Mouse (Mus musculus) CH12.LX (cell line): ENCODE data around the gene Olfr267. TPM values are rescaled to one million over a fixed set of nuclear protein-coding genes. Genes with fewer than 3 reads are reported as not detected.
A peak's percentile ranks its signal among the peaks of the same experiment; 100 is the strongest.

Source experiments
- DNase-seq: peaks from one replicate; pipeline ENCODE4 v3.0.0-alpha.2; 2013; ENCODE audit errors: extremely low read depth
- H3K27ac ChIP-seq: 2 replicates; pipeline ENCODE4 v1.5.1; 2012; ENCODE audit warnings: low read depth, mild to moderate bottlenecking, control low read depth, moderate library complexity; ENCODE audit not compliant: insufficient read depth
- H3K27me3 ChIP-seq: replicated peaks from 2 replicates; pipeline ENCODE3; 2012; ENCODE audit warnings: inconsistent platforms
- H3K36me3 ChIP-seq, 2 experiments: replicated peaks in 1 of 2; 2 replicates each; pipeline versions ENCODE3 to v1.6.1; 2012; ENCODE audit warnings: inconsistent platforms in 1 of 2, low read length in 1 of 2, mild to moderate bottlenecking in 1 of 2, mixed read lengths in 1 of 2, moderate library complexity in 1 of 2; ENCODE audit not compliant: control insufficient read depth in 1 of 2, insufficient read depth in 1 of 2
- H3K4me1 ChIP-seq, 2 experiments: 2 replicates each; pipeline ENCODE4 v1.6.1; 2012; ENCODE audit warnings: inconsistent platforms in 1 of 2, moderate library complexity in 1 of 2; ENCODE audit not compliant: insufficient read depth in 2 of 2, control insufficient read depth in 1 of 2
- H3K4me2 ChIP-seq: 2 replicates; pipeline ENCODE4 v1.6.1; 2012; ENCODE audit warnings: low read depth, mild to moderate bottlenecking, control low read depth; ENCODE audit not compliant: poor library complexity, insufficient read depth, severe bottlenecking
- H3K4me3 ChIP-seq, 3 experiments: fragments of 150-350 bp in 1 of 3; sonication (generic) in 1 of 3; replicated peaks in 1 of 3; 2 replicates each; pipeline versions ENCODE3 to v1.5.1; 2011 to 2012; ENCODE audit warnings: low read depth in 2 of 3, low read length in 2 of 3, mild to moderate bottlenecking in 2 of 3, moderate library complexity in 2 of 3, control low read depth in 1 of 3, improper control_type of control experiment in 1 of 3, inconsistent platforms in 1 of 3, mixed read lengths in 1 of 3; ENCODE audit not compliant: poor library complexity in 1 of 3
- H3K79me2 ChIP-seq: replicated peaks from 2 replicates; pipeline ENCODE4 v1.6.1; 2012; ENCODE audit warnings: mild to moderate bottlenecking, moderate library complexity; ENCODE audit not compliant: control insufficient read depth, poor library complexity, insufficient read depth, severe bottlenecking; ENCODE audit errors: extremely low read depth
- H3K9ac ChIP-seq: 2 replicates; pipeline ENCODE4 v1.6.1; 2012; ENCODE audit warnings: low read depth, mild to moderate bottlenecking, control low read depth, moderate library complexity; ENCODE audit not compliant: insufficient read depth
- H3K9me3 ChIP-seq: replicated peaks from 2 replicates; pipeline ENCODE3; 2012; ENCODE audit warnings: low read length, inconsistent platforms, mixed read lengths
- CHD2 ChIP-seq: IDR thresholded peaks from 2 replicates; pipeline ENCODE4 v1.6.1; 2011; ENCODE audit warnings: low read length, improper control_type of control experiment
- CTCF ChIP-seq, 2 experiments: IDR thresholded peaks in 1 of 2; conservative IDR thresholded peaks in 1 of 2; 2 replicates each; pipeline ENCODE4 v1.5.1; 2011 to 2012; ENCODE audit warnings: low read depth in 2 of 2, low read length in 2 of 2, improper control_type of control experiment in 1 of 2, inconsistent platforms in 1 of 2, mild to moderate bottlenecking in 1 of 2, moderate library complexity in 1 of 2
- E2F4 ChIP-seq: IDR thresholded peaks from 2 replicates; pipeline ENCODE4 v1.6.1; 2011; ENCODE audit warnings: low read depth, low read length, improper control_type of control experiment; ENCODE audit not compliant: insufficient replicate concordance
- ELF1 ChIP-seq: IDR thresholded peaks from 2 replicates; pipeline ENCODE4 v1.6.1; 2014; ENCODE audit warnings: low read depth, mild to moderate bottlenecking, inconsistent platforms, low read length, improper control_type of control experiment
- EP300 ChIP-seq: IDR thresholded peaks from 2 replicates; pipeline ENCODE4 v1.6.1; 2011; ENCODE audit warnings: low read length, improper control_type of control experiment
- ETS1 ChIP-seq: conservative IDR thresholded peaks from 2 replicates; pipeline ENCODE4 v1.6.1; 2012; ENCODE audit warnings: low read depth, mild to moderate bottlenecking, inconsistent platforms, low read length, improper control_type of control experiment, moderate library complexity
- HCFC1 ChIP-seq: IDR thresholded peaks from 2 replicates; pipeline ENCODE4 v1.6.1; 2012; ENCODE audit warnings: low read depth, mild to moderate bottlenecking, inconsistent platforms, low read length, improper control_type of control experiment
- JUN ChIP-seq: IDR thresholded peaks from 2 replicates; pipeline ENCODE4 v1.6.1; 2011; ENCODE audit warnings: low read depth, mild to moderate bottlenecking, low read length, improper control_type of control experiment, moderate library complexity; ENCODE audit not compliant: insufficient read depth
- KAT2A ChIP-seq: IDR thresholded peaks from 2 replicates; pipeline ENCODE4 v1.6.1; 2012; ENCODE audit warnings: low read length, improper control_type of control experiment, inconsistent platforms; ENCODE audit not compliant: insufficient replicate concordance
- MAX ChIP-seq: IDR thresholded peaks from 2 replicates; pipeline ENCODE4 v1.6.1; 2011; ENCODE audit warnings: low read length, improper control_type of control experiment
- NELFE ChIP-seq: IDR thresholded peaks from 2 replicates; pipeline ENCODE4 v1.6.1; 2011; ENCODE audit warnings: low read depth, low read length, improper control_type of control experiment
- NRF1 ChIP-seq: IDR thresholded peaks from 2 replicates; pipeline ENCODE4 v1.6.1; 2014; ENCODE audit warnings: low read depth, mild to moderate bottlenecking, inconsistent platforms, low read length, improper control_type of control experiment, moderate library complexity
- PAX5 ChIP-seq: IDR thresholded peaks from 2 replicates; pipeline ENCODE4 v1.6.1; 2012; ENCODE audit warnings: low read length, inconsistent platforms, mixed read lengths
- RAD21 ChIP-seq: IDR thresholded peaks from 2 replicates; pipeline ENCODE4 v1.6.1; 2011; ENCODE audit warnings: low read depth, mild to moderate bottlenecking, low read length, improper control_type of control experiment, moderate library complexity
- RCOR1 ChIP-seq: conservative IDR thresholded peaks from 2 replicates; pipeline ENCODE4 v1.6.1; 2012; ENCODE audit warnings: low read depth, mild to moderate bottlenecking, inconsistent platforms, low read length, improper control_type of control experiment
- SMC3 ChIP-seq: IDR thresholded peaks from 2 replicates; pipeline ENCODE4 v1.6.1; 2011; ENCODE audit warnings: low read depth, low read length, improper control_type of control experiment
- TCF12 ChIP-seq: IDR thresholded peaks from 2 replicates; pipeline ENCODE4 v1.6.1; 2014; ENCODE audit warnings: low read depth, mild to moderate bottlenecking, inconsistent platforms, low read length, improper control_type of control experiment
- UBTF ChIP-seq: IDR thresholded peaks from 2 replicates; pipeline ENCODE4 v1.6.1; 2012; ENCODE audit warnings: low read depth, mild to moderate bottlenecking, inconsistent platforms, low read length, improper control_type of control experiment, moderate library complexity
- USF1 ChIP-seq: IDR thresholded peaks from 2 replicates; pipeline ENCODE4 v1.6.1; 2014; ENCODE audit warnings: low read depth, mild to moderate bottlenecking, inconsistent platforms, low read length, improper control_type of control experiment
- USF2 ChIP-seq: conservative IDR thresholded peaks from 2 replicates; pipeline ENCODE4 v1.6.1; 2011; ENCODE audit warnings: low read depth, low read length, improper control_type of control experiment
- ZC3H11A ChIP-seq: IDR thresholded peaks from 2 replicates; pipeline ENCODE4 v1.6.1; 2012; ENCODE audit warnings: low read depth, mild to moderate bottlenecking, inconsistent platforms, low read length, improper control_type of control experiment
- ZKSCAN1 ChIP-seq: IDR thresholded peaks from 2 replicates; pipeline ENCODE4 v1.6.1; 2012; ENCODE audit warnings: low read depth, inconsistent platforms, low read length, improper control_type of control experiment, borderline replicate concordance
- ZMIZ1 ChIP-seq: IDR thresholded peaks from 2 replicates; pipeline ENCODE4 v1.6.1; 2012; ENCODE audit warnings: low read depth, mild to moderate bottlenecking, inconsistent platforms, low read length, improper control_type of control experiment
- ZNF384 ChIP-seq: IDR thresholded peaks from 2 replicates; pipeline ENCODE4 v1.6.1; 2012; ENCODE audit warnings: low read depth, low read length, improper control_type of control experiment, inconsistent platforms
- dilution Hi-C: fragments of 300-500 bp; cut with MboI; formaldehyde crosslinking; loops from 2 replicates; pipeline ENCODE4 v1.14.3; 2020; ENCODE audit warnings: low sequenced_read_pairs; ENCODE audit not compliant: extremely low pct_unique_long_range_greater_than_20kb, extremely low pct_ligation_motif_present
- in situ Hi-C: fragments of 300-500 bp; cut with MboI; formaldehyde crosslinking; loops from 3 replicates; pipeline ENCODE4 v1.14.3; 2019; ENCODE audit warnings: low sequenced_read_pairs, low pct_ligation_motif_present, low pct_unique_long_range_greater_than_20kb, mixed read lengths
- polyA plus RNA-seq: library from polyadenylated mRNA; unstranded; fragments of >175 nt; gene quantifications from 2 replicates; pipeline ENCODE4 v1.2.1, GENCODE M21; 2012; ENCODE audit warnings: low read depth; ENCODE audit not compliant: insufficient read length
- total RNA-seq, 2 experiments: library from RNA; depleted of rRNA; stranded (reverse); fragments of 300-350 nt in 1 of 2; fragments of >200 nt in 1 of 2; gene quantifications; 2 replicates each; pipeline ENCODE4 v1.2.3; 2012 to 2014

The Olfr267 gene
- total and polyA plus RNA-seq, 3 experiments = 0.24 TPM; not detected in 2

DNA sequence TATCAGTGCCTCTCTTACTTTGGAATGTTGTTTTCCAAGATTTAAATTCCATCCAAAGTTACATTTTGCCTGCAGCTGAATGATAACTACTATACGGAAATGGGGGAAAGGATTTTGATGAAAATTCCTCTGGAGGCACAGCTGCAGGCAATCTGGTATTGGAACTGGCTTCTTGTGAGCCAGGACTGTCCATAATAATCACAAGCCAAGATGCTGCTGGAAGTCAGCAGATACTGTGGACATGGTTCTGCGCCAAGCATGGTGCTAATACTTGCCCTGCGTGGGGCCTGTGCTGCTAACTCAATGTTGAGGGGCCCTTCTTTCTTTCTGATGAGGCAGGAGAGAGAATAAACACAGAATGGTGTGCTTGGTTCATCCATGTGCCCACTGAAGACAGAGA lies 24.1 kb downstream of the Olfr267 start:
- Histone ChIP-seq H3K27me3 (no peaks in the 10 kb centered on the region), H3K4me1 (no peaks in the 10 kb centered on the region), H3K4me2 (no peak overlapping the region), H3K9me3 (no peaks in the 10 kb centered on the region), H3K4me3 (no peak overlapping the region), H3K9ac (no peak overlapping the region), H3K36me3 (no peaks in the 10 kb centered on the region), H3K79me2 (no peaks in the 10 kb centered on the region), H3K27ac (no peak overlapping the region)
- TF ChIP-seq UBTF (no peak), TCF12 (no peak), E2F4 (no peak), ETS1 (no peak), ZC3H11A (no peak), NELFE (no peak), KAT2A (no peak), EP300 (no peak), MAX (no peak), SMC3 (no peak), JUN (no peak), USF2 (no peak), RCOR1 (no peak), CHD2 (no peak), CTCF (conservative IDR thresholded peaks at IDR 0.05 in 1 of 2, IDR thresholded peaks at IDR 0.05 in 1 of 2; ENCODE audit: low read depth in 2 of 2, low read length in 2 of 2) (no peak), ELF1 (no peak)
- in situ Hi-C loops (no loop called here), dilution Hi-C loops (no loop called here)
- DNase-seq = no peak

DNA sequence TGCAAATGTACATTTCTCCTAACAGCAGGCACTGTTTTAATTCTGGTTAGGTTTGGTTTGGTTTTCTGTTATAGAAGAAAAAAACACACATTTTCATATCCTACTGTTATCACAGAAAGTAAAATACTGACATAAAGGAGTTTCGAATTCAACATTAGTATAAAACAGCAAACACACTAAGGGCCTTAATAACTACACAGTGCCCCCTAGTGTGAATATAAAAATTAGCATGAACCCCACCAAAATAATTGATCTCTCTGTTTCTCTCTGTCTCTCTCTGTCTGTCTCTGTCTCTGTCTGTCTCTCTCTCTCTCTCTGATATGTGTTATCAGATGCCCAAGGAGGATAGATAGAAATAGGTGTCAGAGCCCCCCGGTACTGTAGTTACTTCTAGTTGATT lies 38.0 kb downstream of the Olfr267 start:
- no peak overlapping the region for H3K9ac ChIP-seq
- H3K4me1 ChIP-seq = no peaks in the 10 kb centered on the region
- H3K79me2 ChIP-seq = no peaks in the 10 kb centered on the region
- no peaks in the 10 kb centered on the region for H3K36me3 ChIP-seq
- dilution Hi-C loops = no loop called here
- no peak overlapping the region for H3K4me2 ChIP-seq
- no peaks in the 10 kb centered on the region for H3K9me3 ChIP-seq
- no peaks in the 10 kb centered on the region for H3K27me3 ChIP-seq
- no peak overlapping the region for H3K27ac ChIP-seq
- no peak overlapping the region for H3K4me3 ChIP-seq
- in situ Hi-C loops = loop anchor here (25.0 kb wide), 2 partner anchors 312 to 462 kb away; partner anchors contain the start of gene Musk
- peak; percentile 58 for TF ChIP-seq SMC3
- TF ChIP-seq HCFC1 = no peak
- no peak for TF ChIP-seq E2F4
- peak; percentile 27; the same call in 1 of the 2 replicates for TF ChIP-seq ZC3H11A
- TF ChIP-seq RAD21 = peak; percentile 78
- 0 out of 2 replicates have a peak, but pooled peaks have one; percentile 9 for TF ChIP-seq ZNF384
- peak in 1 of 2 experiments; percentile 71; a peak in 2 of 4 replicates for TF ChIP-seq CTCF (conservative IDR thresholded peaks at IDR 0.05 in 1 of 2, IDR thresholded peaks at IDR 0.05 in 1 of 2; ENCODE audit: low read depth in 2 of 2, low read length in 2 of 2)
- TF ChIP-seq NRF1 = no peak
- TF ChIP-seq ZMIZ1 = no peak
- no peak for TF ChIP-seq USF1
- no peak for TF ChIP-seq EP300
- no peak for TF ChIP-seq PAX5
- TF ChIP-seq ZKSCAN1 = no peak
- DNase-seq = peak; percentile 13
